Mouse (Mus musculus): ENCODE measurements around the gene Snap91. TPM values are rescaled to one million over a fixed set of nuclear protein-coding genes. Genes with fewer than 3 reads are reported as not detected.

Snap91 gene
- total RNA-seq (2015): not detected in 2 replicates
- total RNA-seq (2017): not detected in 2 replicates

GRCm38 (mm10) chr9:86880113-86880972, at the start of gene Snap91:
TSS of gene Snap91 (minus strand) at chr9:86880654.
- 0 out of 2 replicates have a peak, but pooled peaks have one; percentile 25 for ATAC-seq (replicated peaks; ENCODE audit: poor library complexity)

GRCm38 (mm10) chr9:86926519-86926918, 46.1 kb upstream of the Snap91 start:
- ATAC-seq (replicated peaks; ENCODE audit: poor library complexity): no peak

GRCm38 (mm10) chr9:86925688-86926087, 45.2 kb upstream of the Snap91 start:
- ATAC-seq (replicated peaks; ENCODE audit: poor library complexity): no peak

GRCm38 (mm10) chr9:86922430-86922829, 42.0 kb upstream of the Snap91 start:
- no peak for ATAC-seq (replicated peaks; ENCODE audit: poor library complexity)

GRCm38 (mm10) chr9:86916543-86916942, 36.1 kb upstream of the Snap91 start:
- ATAC-seq (replicated peaks; ENCODE audit: poor library complexity): no peak

- ATAC-seq (replicated peaks; ENCODE audit: poor library complexity): no peak
These were observed 19.2 kb upstream of the Snap91 start for GRCm38 (mm10) chr9:86899502-86900199.

- ATAC-seq (replicated peaks; ENCODE audit: poor library complexity): peak; percentile 45
These were observed 990 bp downstream of the Snap91 start for GRCm38 (mm10) chr9:86879216-86880112.

GRCm38 (mm10) chr9:86878716-86879115, 1.7 kb downstream of the Snap91 start:
- no peak for ATAC-seq (replicated peaks; ENCODE audit: poor library complexity)

GRCm38 (mm10) chr9:86873681-86874080, 6.8 kb downstream of the Snap91 start:
- ATAC-seq (replicated peaks; ENCODE audit: poor library complexity): no peak

- ATAC-seq (replicated peaks; ENCODE audit: poor library complexity): no peak
These were observed 10.7 kb downstream of the Snap91 start for GRCm38 (mm10) chr9:86869586-86870338.

- no peak for ATAC-seq (replicated peaks; ENCODE audit: poor library complexity)
These were observed 22.4 kb downstream of the Snap91 start for GRCm38 (mm10) chr9:86858101-86858500.

GRCm38 (mm10) chr9:86857626-86858025, 22.8 kb downstream of the Snap91 start:
- no peak for ATAC-seq (replicated peaks; ENCODE audit: poor library complexity)

GRCm38 (mm10) chr9:86852861-86853260, 27.6 kb downstream of the Snap91 start:
- no peak for ATAC-seq (replicated peaks; ENCODE audit: poor library complexity)

GRCm38 (mm10) chr9:86851689-86852088, 28.8 kb downstream of the Snap91 start:
- ATAC-seq (replicated peaks; ENCODE audit: poor library complexity): no peak

- no peak for ATAC-seq (replicated peaks; ENCODE audit: poor library complexity)
These were observed 29.8 kb downstream of the Snap91 start for GRCm38 (mm10) chr9:86850452-86851207.

GRCm38 (mm10) chr9:86843747-86844353, 36.6 kb downstream of the Snap91 start:
- ATAC-seq (replicated peaks; ENCODE audit: poor library complexity): no peak

- no peak for ATAC-seq (replicated peaks; ENCODE audit: poor library complexity)
These were observed 50.7 kb downstream of the Snap91 start for GRCm38 (mm10) chr9:86829792-86830191.

- ATAC-seq (replicated peaks; ENCODE audit: poor library complexity): no peak
These were observed 51.4 kb downstream of the Snap91 start for GRCm38 (mm10) chr9:86829034-86829433.

- ATAC-seq (replicated peaks; ENCODE audit: poor library complexity): no peak
These were observed 61.1 kb downstream of the Snap91 start for GRCm38 (mm10) chr9:86819366-86819765.

All from megakaryocyte progenitor cell, adult 5-6 weeks (primary cell).